Comparison of ENCODE assay signal across 28 mouse cellular contexts in the genomic region with DNA sequence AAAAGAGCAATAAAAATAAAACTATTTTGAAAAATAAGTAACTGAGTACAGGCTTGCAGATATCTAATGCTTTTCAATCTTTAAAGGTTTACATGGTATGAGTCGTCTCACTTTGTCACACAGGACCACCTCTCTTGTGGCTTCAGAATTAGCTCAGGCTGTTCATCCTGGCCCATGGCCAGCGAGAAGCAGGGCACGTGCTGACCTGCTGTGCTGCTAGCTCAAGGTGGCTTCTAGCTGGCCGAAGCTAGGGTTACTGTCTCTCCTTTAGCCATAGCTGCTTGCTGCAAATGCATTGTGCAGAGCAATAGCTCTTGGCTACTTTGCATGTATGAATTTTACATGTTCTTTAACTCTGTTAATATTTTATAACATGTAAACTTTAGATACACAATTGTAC. TPM values are rescaled to one million over a fixed set of nuclear protein-coding genes. Genes with fewer than 3 reads are reported as not detected.
DNase-seq lines count a peak whose midpoint lies in the region; ATAC-seq and TF ChIP-seq lines count a peak whose summit lies in the region.
"Had no signal": no experiment of that assay in that cellular context is flagged by ENCODE, and none has a peak within 500 bp of the region (broad histone marks: within the 10 kb centered on the region; RNA-seq: fewer than 3 reads in every experiment).

No protein-coding gene starts in this region.

- no peaks in the 10 kb centered on the region for H3K27me3 ChIP-seq in midbrain, postnatal 0 days (ENCODE audit: insufficient read depth, low read length)
- H3K27me3 ChIP-seq in midbrain, embryonic 14.5 days (ENCODE audit: control insufficient read depth, insufficient read depth, low read length): no peaks in the 10 kb centered on the region
- H3K27me3 ChIP-seq: heart, embryonic 13.5 days; hindbrain, embryonic 13.5 days; limb, embryonic 15.5 days; liver, embryonic 15.5 days; lung, embryonic 15.5 days; megakaryocyte, embryonic 14.5 days; neural tube, embryonic 15.5 days; stomach, embryonic 15.5 days had no signal

- no peaks in the 10 kb centered on the region for H3K9me3 ChIP-seq in midbrain, postnatal 0 days (ENCODE audit: low read length)
- H3K9me3 ChIP-seq in midbrain, embryonic 14.5 days (ENCODE audit: control insufficient read depth, low read length): no peaks in the 10 kb centered on the region
- H3K9me3 ChIP-seq: embryonic facial prominence, embryonic 10.5 days; heart, embryonic 13.5 days; hindbrain, embryonic 13.5 days; limb, embryonic 15.5 days; liver, embryonic 15.5 days; lung, embryonic 15.5 days; megakaryocyte, embryonic 14.5 days; neural tube, embryonic 15.5 days; stomach, embryonic 15.5 days had no signal

- intact Hi-C loops in heart, postnatal 14 days (cut with DNase I): no loop called here

- no peak; the same call in 1 of the 2 replicates for ATAC-seq in midbrain, postnatal 0 days (ENCODE audit: low FRiP score)
- ATAC-seq in midbrain, embryonic 14.5 days (ENCODE audit: low FRiP score, low TSS enrichment): no peak
- no peak for ATAC-seq in monocyte, adult 5-6 weeks (replicated peaks; ENCODE audit: insufficient number of reproducible peaks, low FRiP score, low TSS enrichment, poor library complexity, severe bottlenecking)
- ATAC-seq: forebrain, embryonic 16.5 days; midbrain, embryonic 16.5 days had no signal

- DNase-seq in heart, adult 11 months: peak; percentile 68
- no peak for DNase-seq in heart, postnatal 14 days
- DNase-seq in midbrain, postnatal 0 days (ENCODE audit: low spot score): peak; percentile 36
- DNase-seq in midbrain, embryonic 14.5 days: no peak
- DNase-seq in cerebellum, adult 9-11 months: peak; percentile 29
- DNase-seq in embryo, embryonic 9.5 days (ENCODE audit: extremely low spot score): no peak
- DNase-seq in right cerebral cortex, postnatal 25 days: no peak
- DNase-seq: adrenal gland, postnatal 36 days; gastrocnemius, postnatal 14 days; heart, adult 2 months; kidney, adult 8-10 months; kidney, postnatal 25 days; lung, postnatal 36 days; right cerebral cortex, adult 18-20 months; thymus, adult 18-20 months; thymus, postnatal 36 days had no signal

- H3K27ac ChIP-seq in midbrain, postnatal 0 days (ENCODE audit: low read depth, low read length): no peak overlapping the region
- no peak overlapping the region for H3K27ac ChIP-seq in midbrain, embryonic 14.5 days (replicated peaks; ENCODE audit: low read depth, low read length)
- H3K27ac ChIP-seq: embryonic facial prominence, embryonic 10.5 days; heart, adult 2 months; heart, embryonic 13.5 days; hindbrain, embryonic 13.5 days; limb, embryonic 15.5 days; liver, embryonic 15.5 days; lung, embryonic 15.5 days; neural tube, embryonic 15.5 days; stomach, embryonic 15.5 days had no signal

- no peaks in the 10 kb centered on the region for H3K36me3 ChIP-seq in midbrain, postnatal 0 days (ENCODE audit: insufficient read depth, low read length)
- H3K36me3 ChIP-seq in midbrain, embryonic 14.5 days (ENCODE audit: control insufficient read depth, insufficient read depth, low read length): peaks cover 23% of the 10 kb centered on the region
- H3K36me3 ChIP-seq: limb, embryonic 15.5 days; liver, embryonic 15.5 days; stomach, embryonic 15.5 days had no signal

- WGBS in midbrain, postnatal 0 days: 80% methylated on average over 4 of the region's 4 CpGs
- 83% methylated on average over 4 of the region's 4 CpGs for WGBS in midbrain, embryonic 14.5 days

- no peak overlapping the region for H3K4me2 ChIP-seq in midbrain, postnatal 0 days (ENCODE audit: low read depth, low read length, poor library complexity, severe bottlenecking)
- H3K4me2 ChIP-seq in midbrain, embryonic 14.5 days (ENCODE audit: low read length): no peak overlapping the region
- H3K4me2 ChIP-seq: heart, embryonic 13.5 days; hindbrain, embryonic 13.5 days; limb, embryonic 15.5 days; liver, embryonic 15.5 days; lung, embryonic 15.5 days; neural tube, embryonic 15.5 days; stomach, embryonic 15.5 days had no signal

- TF ChIP-seq CTCF in midbrain, postnatal 0 days (IDR thresholded peaks at IDR 0.05): no peak

- no peaks in the 10 kb centered on the region for H3K4me1 ChIP-seq in midbrain, postnatal 0 days (ENCODE audit: insufficient read depth, low read length)
- no peaks in the 10 kb centered on the region for H3K4me1 ChIP-seq in midbrain, embryonic 14.5 days (ENCODE audit: control insufficient read depth, insufficient read depth, low read length)
- H3K4me1 ChIP-seq: embryonic facial prominence, embryonic 10.5 days; heart, embryonic 13.5 days; hindbrain, embryonic 13.5 days; limb, embryonic 15.5 days; liver, embryonic 15.5 days; lung, embryonic 15.5 days; megakaryocyte, embryonic 14.5 days; neural tube, embryonic 15.5 days; stomach, embryonic 15.5 days had no signal

- no peak overlapping the region for H3K4me3 ChIP-seq in midbrain, postnatal 0 days (ENCODE audit: low read depth, low read length)
- H3K4me3 ChIP-seq in midbrain, embryonic 14.5 days (replicated peaks; ENCODE audit: low read depth, low read length): no peak overlapping the region
- H3K4me3 ChIP-seq: embryonic facial prominence, embryonic 10.5 days; heart, adult 2 months; heart, embryonic 13.5 days; hindbrain, embryonic 13.5 days; limb, embryonic 15.5 days; liver, embryonic 15.5 days; lung, embryonic 15.5 days; megakaryocyte, embryonic 14.5 days; neural tube, embryonic 15.5 days; stomach, embryonic 15.5 days had no signal

- no peak overlapping the region for H3K9ac ChIP-seq in midbrain, postnatal 0 days (replicated peaks; ENCODE audit: low read length, poor library complexity, severe bottlenecking)
- no peak overlapping the region for H3K9ac ChIP-seq in midbrain, embryonic 14.5 days (replicated peaks; ENCODE audit: low read length)
- H3K9ac ChIP-seq: heart, embryonic 13.5 days; hindbrain, embryonic 13.5 days; limb, embryonic 15.5 days; liver, embryonic 15.5 days; lung, embryonic 15.5 days; neural tube, embryonic 15.5 days; stomach, embryonic 15.5 days had no signal

RNA-seq across cellular contexts. Expression of gene Kifap3, which starts 42.0 kb away (rescaled TPM):
- 10 to 100 TPM; 21.1 to 21.8 TPM for total RNA-seq in heart, postnatal 14 days (2021)
- 157 and 191 TPM in 2 replicates for total RNA-seq in midbrain, postnatal 0 days (2014; rRNA removed)
- polyA plus RNA-seq in midbrain, postnatal 0 days (2015; fragmentation: Nextera tagmentation; extraction: Ambion mirVana): 154 and 159 TPM in 2 replicates
- 140 and 146 TPM in 2 replicates for polyA plus RNA-seq in midbrain, embryonic 14.5 days (2014; fragmentation: Nextera tagmentation; extraction: Ambion mirVana)
- total RNA-seq in monocyte, adult 5-6 weeks (2017): 3.5 to 4.6 TPM (median 4.2 TPM) in 3 replicates

Comparison
In these comparisons a context has a peak if more than half of its experiments do, and no peak if none do; other contexts are left out.
1. DNase-seq: peak in heart, adult 11 months (single experiment), midbrain, postnatal 0 days (single experiment) and cerebellum, adult 9-11 months (single experiment); none in heart, postnatal 14 days (0 of 2), midbrain, embryonic 14.5 days (single experiment), embryo, embryonic 9.5 days (single experiment) and right cerebral cortex, postnatal 25 days (single experiment).